Mouse (Mus musculus) megakaryocyte, embryonic 14.5 days (primary cell): ENCODE results near the gene Gm17509. TPM values are rescaled to one million over a fixed set of nuclear protein-coding genes. Genes with fewer than 3 reads are reported as not detected.

Source experiments
- H3K27me3 ChIP-seq: replicated peaks from 2 replicates; pipeline ENCODE3; 2012; ENCODE audit warnings: inconsistent platforms
- H3K36me3 ChIP-seq: replicated peaks from 2 replicates; pipeline ENCODE3; 2012; ENCODE audit warnings: low read length, inconsistent platforms, mixed read lengths
- H3K4me1 ChIP-seq: 2 replicates; pipeline ENCODE4 v1.6.1; 2012; ENCODE audit warnings: inconsistent platforms
- H3K4me3 ChIP-seq: replicated peaks from 2 replicates; pipeline ENCODE3; 2012; ENCODE audit warnings: moderate library complexity, mild to moderate bottlenecking, inconsistent platforms
- H3K9me3 ChIP-seq: 2 replicates; pipeline ENCODE4 v1.6.1; 2012; ENCODE audit warnings: inconsistent platforms
- FLI1 ChIP-seq: IDR thresholded peaks from 2 replicates; pipeline ENCODE4 v1.6.1; 2012; ENCODE audit warnings: low read length, inconsistent platforms, mixed read lengths
- GATA1 ChIP-seq: IDR thresholded peaks from 3 replicates; pipeline ENCODE4 v1.6.1; 2012; ENCODE audit warnings: mixed read lengths, low read length, inconsistent platforms, borderline replicate concordance
- polyA plus RNA-seq: library from polyadenylated mRNA; stranded (reverse); fragments of >175 nt; gene quantifications from 2 replicates; pipeline ENCODE4 v1.2.3, GENCODE M21; 2012; ENCODE audit warnings: low replicate concordance; ENCODE audit not compliant: insufficient read depth

Gm17509 gene
- polyA plus RNA-seq: 0.03 TPM in 1 of 2 replicates, not detected in the other

DNA sequence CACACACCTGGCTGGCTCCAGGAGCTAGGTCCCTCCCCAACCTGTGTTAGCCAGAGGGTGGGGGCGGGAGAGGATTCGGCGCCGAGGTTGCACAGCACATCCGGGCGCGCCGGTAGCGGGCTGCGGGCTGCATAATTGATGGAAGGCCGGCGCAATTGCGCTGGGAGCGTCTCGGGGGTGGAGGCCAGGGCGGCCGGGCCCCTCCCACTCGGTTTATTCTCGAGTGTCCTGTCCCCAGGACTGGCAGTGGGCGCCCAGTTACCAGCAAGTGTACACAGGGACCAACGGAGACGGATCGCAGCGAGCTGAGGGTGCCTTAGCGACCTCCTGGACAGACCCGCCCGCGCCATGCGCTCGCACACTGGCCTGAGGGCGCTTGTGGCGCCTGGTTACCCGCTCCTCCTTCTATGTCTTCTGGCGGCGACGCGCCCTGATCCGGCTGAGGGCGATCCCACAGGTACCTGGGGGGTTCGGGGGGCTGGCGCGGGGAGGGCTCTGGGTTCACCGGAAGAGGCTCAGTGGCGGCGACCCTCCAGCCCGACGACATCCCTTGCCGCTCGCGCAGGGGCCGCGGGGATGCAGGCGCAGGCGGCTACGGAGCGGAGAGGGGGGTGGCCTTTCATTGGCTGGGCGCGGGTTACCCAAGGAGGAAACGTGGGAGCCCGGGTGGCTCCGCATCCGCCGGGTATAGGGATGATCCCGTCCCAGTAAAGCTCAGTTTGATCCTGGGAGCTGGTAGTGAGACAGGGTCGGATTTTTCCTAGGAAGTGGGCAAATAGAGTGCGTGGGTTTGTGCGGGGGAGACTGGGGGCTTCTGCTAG, at the start of gene Gm17509:
TSS of gene Gm17509 (minus strand) at position 575 of the 821 bp plus-strand sequence.
- TF ChIP-seq GATA1 (no peak), FLI1 (no peak)
- H3K27me3 ChIP-seq: peaks cover 29% of the 10 kb centered on the region
- H3K4me1 ChIP-seq: peaks cover 35% of the 10 kb centered on the region
- H3K9me3 ChIP-seq: no peaks in the 10 kb centered on the region
- no peaks in the 10 kb centered on the region for H3K36me3 ChIP-seq
- H3K4me3 ChIP-seq: peak within 1 kb of the TSS; percentile 94

DNA sequence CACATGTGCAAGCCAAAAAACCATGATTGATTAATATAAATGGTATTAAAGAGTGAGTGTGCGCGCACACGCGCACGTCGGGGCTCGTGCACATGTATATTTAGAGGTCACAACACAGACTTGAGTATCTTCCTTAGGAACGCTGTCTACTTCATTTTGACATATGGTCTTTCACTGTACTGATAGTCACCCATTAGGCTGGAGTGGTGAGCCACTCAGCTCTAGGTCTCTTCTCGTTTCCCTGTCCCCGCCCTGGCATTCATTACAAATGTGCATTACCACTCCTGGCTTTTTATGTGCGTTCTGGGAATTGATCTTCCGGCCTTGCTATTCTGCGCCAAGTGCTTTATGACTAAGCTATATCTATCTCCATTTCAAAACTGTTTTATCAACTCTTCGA, 47.1 kb upstream of the Gm17509 start:
- Histone ChIP-seq H3K4me1 (no peaks in the 10 kb centered on the region), H3K36me3 (peaks cover 3% of the 10 kb centered on the region), H3K27me3 (no peaks in the 10 kb centered on the region), H3K4me3 (no peak overlapping the region), H3K9me3 (no peaks in the 10 kb centered on the region)
- TF ChIP-seq GATA1: no peak
- no peak for TF ChIP-seq FLI1

DNA sequence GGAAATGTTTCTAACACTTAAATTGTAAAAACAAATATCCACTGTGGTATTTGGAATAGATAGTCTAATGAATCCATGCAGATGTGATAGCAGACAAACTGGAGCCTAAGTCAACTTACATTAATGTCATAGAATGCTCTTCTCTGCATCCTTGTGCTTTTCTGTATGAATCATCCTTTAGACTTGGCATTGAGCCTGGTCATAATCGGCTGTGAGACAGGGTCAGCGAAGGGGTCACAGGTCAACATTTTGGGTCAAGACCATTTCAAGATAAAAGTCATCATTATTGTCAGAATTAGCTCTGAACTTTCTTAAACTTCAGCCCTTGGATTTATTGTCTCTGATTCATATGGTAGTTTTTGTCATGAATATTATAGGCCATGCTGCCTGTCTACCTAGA, 45.3 kb upstream of the Gm17509 start:
- H3K4me1 ChIP-seq: no peaks in the 10 kb centered on the region
- H3K36me3 ChIP-seq: peaks cover 3% of the 10 kb centered on the region
- no peaks in the 10 kb centered on the region for H3K27me3 ChIP-seq
- no peaks in the 10 kb centered on the region for H3K9me3 ChIP-seq
- no peak overlapping the region for H3K4me3 ChIP-seq
- TF ChIP-seq GATA1 (no peak), FLI1 (no peak)

DNA sequence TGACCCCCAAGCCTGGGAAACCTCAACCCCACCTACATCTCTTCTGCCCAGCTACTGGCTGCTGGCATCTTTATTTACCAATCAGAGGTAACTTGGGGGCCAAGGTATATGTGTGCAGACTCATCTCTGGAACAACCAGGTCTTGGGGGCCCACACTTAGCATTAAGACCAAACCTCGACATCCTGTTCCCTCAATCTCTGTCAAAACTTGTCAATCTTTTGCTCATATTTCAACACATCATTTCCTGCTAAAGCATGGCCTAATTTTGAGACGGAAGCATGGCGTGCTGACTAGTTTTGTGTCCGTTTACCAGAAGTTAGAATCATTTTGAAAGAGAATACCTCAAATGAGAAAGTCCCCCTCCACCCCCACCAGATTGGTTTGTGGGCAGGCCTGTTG, 39.8 kb upstream of the Gm17509 start:
- no peaks in the 10 kb centered on the region for H3K36me3 ChIP-seq
- H3K4me1 ChIP-seq: peaks cover 3% of the 10 kb centered on the region; the same call in 1 of the 2 replicates
- H3K27me3 ChIP-seq: no peaks in the 10 kb centered on the region
- TF ChIP-seq GATA1 (no peak), FLI1 (no peak)
- no peak overlapping the region for H3K4me3 ChIP-seq
- no peaks in the 10 kb centered on the region for H3K9me3 ChIP-seq

DNA sequence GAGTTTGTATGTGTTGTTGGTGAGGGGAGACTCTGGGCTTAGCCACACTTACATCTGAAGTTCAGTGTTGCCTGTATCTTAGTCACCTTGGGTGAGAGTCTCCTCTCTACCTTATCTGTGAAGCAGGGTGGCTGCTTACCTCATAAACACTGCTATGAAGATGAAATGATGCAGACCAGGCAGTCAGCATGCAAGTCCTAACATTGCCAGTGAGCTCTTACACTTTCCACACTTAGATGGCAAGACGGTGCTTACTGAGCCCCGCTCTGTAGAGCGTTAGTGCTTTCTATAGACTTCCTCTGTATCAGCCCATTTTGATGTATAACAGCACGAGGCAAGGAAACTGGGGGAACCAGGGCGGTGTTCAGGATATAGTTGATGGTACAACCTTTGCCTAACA, 21.7 kb upstream of the Gm17509 start:
- Histone ChIP-seq H3K4me1 (peaks cover 3% of the 10 kb centered on the region), H3K27me3 (peaks cover 3% of the 10 kb centered on the region), H3K4me3 (peak overlapping the region; percentile 26)

DNA sequence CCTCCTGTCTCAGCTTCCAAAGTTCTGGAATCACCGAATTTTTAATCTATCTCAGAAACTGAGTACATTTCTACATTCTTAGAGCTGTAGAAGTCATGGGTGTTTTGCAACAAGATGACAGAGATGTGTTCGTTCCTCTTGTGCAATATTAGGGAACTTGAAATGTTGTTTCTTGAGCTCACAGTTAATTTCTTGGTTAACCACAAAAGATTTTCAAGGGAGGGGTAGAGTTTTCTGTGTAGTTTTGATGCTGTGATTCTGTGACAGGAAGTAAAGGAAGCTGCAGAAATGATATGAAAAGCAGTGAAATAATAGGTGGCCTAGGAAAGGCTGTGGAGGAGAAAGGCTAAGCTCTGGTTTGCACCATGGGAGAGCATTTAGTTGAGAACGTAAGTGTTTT, 21.2 kb upstream of the Gm17509 start:
- Histone ChIP-seq H3K4me3 (no peak overlapping the region), H3K36me3 (no peaks in the 10 kb centered on the region), H3K27me3 (peaks cover 3% of the 10 kb centered on the region), H3K9me3 (no peaks in the 10 kb centered on the region), H3K4me1 (peaks cover 3% of the 10 kb centered on the region)
- no peak for TF ChIP-seq GATA1
- TF ChIP-seq FLI1: no peak

More for the DNA sequence above, 21.7 kb upstream of the Gm17509 start:
- TF ChIP-seq GATA1: no peak
- no peak for TF ChIP-seq FLI1
- Histone ChIP-seq H3K9me3 (no peaks in the 10 kb centered on the region), H3K36me3 (no peaks in the 10 kb centered on the region)

DNA sequence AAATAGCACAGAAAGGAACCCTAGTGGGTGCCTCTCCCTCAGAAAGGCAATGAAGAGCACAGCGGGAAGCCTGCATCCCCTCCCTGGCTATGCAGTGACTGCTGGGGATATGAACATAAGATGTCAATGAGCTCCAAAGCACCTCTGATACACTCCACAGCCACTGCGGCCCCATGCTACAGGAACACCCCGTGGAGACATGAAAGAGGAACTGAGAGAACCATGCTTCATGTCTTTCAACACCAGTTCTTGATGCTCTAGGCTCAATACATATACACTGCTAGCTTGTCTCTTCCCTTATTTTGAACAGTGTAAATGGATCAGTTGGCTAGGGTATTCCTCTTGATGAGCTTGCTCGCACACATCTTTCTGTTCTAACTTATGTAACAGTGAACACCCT, 16.2 kb upstream of the Gm17509 start:
- Histone ChIP-seq H3K36me3 (no peaks in the 10 kb centered on the region), H3K4me1 (peaks cover 3% of the 10 kb centered on the region; the same call in 1 of the 2 replicates), H3K9me3 (no peaks in the 10 kb centered on the region), H3K27me3 (no peaks in the 10 kb centered on the region), H3K4me3 (no peak overlapping the region)
- TF ChIP-seq GATA1 (no peak), FLI1 (no peak)

DNA sequence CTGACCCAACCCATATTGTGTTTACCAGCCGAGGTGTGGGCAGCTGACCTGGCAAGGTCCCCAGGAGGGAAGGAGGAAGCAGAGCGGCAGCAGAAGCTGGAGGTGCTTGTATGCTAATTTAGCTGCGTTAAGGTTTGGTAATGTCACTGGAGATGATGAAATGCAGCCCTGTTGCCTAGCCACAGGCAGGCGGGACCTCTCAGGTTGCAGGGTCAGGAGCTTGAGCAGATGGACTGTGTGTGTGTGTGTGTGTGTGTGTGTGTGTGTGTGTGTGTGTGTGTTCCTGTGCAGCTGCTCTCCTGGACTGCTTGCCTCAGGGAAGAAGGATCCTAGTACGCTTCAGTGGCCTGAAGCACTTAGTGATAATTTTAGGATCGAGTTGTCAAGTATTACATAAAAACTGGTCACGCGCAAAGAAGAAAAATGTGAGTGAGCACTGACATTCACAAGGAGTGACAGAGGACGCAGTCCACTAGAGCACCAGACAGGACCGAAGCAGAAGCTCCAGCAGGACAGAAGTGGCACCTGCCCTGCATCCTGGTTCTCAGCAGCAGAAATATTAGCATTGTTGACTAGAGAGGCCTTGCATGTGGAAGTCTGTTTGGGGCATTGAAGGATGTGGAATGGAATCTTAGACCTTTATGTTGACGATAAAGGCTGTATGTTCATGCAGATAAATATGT, 14.8 kb upstream of the Gm17509 start:
- no peak overlapping the region for H3K4me3 ChIP-seq
- TF ChIP-seq GATA1: no peak
- TF ChIP-seq FLI1: no peak

DNA sequence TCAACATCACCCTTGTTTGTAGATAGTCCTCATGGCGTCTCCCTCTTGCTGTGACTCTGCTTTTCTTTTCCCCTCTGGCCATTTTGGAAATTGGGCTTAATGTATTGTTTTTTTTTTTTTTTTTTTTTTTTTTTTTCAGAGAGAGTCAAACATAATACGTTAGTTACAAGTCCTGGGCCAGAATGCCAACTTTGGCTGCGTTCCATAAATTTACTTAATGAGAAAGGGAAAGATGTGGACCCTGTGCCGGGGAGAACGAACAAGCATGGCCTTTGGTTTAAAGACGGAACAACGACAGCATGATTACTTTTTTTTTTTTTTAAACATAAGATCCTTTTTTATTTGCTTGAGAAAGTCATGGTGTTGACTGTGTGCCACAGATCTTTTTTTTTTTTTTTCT, 13.6 kb upstream of the Gm17509 start:
- Histone ChIP-seq H3K27me3 (no peaks in the 10 kb centered on the region), H3K36me3 (no peaks in the 10 kb centered on the region), H3K4me1 (0 out of 2 replicates have a peak, but pooled peaks cover 3% of the 10 kb centered on the region), H3K9me3 (no peaks in the 10 kb centered on the region), H3K4me3 (no peak overlapping the region)
- no peak for TF ChIP-seq GATA1
- no peak for TF ChIP-seq FLI1

More for the DNA sequence above, 14.8 kb upstream of the Gm17509 start:
- Histone ChIP-seq H3K9me3 (no peaks in the 10 kb centered on the region), H3K4me1 (0 out of 2 replicates have a peak, but pooled peaks cover 3% of the 10 kb centered on the region), H3K36me3 (no peaks in the 10 kb centered on the region), H3K27me3 (no peaks in the 10 kb centered on the region)

DNA sequence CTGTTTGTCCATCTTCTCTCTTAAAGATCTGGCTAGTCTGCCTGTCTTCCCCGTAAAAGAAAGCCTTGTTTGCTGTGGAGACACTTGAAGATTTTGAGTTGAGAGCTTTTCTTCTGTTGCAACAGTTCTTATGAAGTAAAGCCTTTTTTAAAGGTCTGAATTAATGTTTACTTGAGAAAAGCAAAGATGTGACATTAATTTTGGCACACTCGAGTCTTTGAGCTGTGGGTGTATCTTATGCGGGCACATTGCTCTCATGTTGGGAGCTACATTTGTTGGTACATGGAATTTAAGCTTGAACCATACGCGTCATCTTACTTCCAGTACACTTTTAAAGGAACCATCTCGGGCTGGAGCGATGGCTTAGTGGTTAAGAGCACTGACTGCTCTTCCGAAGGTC, 12.9 kb upstream of the Gm17509 start:
- Histone ChIP-seq H3K36me3 (no peaks in the 10 kb centered on the region), H3K27me3 (no peaks in the 10 kb centered on the region), H3K4me3 (no peak overlapping the region), H3K4me1 (0 out of 2 replicates have a peak, but pooled peaks cover 3% of the 10 kb centered on the region), H3K9me3 (no peaks in the 10 kb centered on the region)
- no peak for TF ChIP-seq GATA1
